Mouse (Mus musculus): ENCODE measurements around the gene Arhgdia. TPM values are rescaled to one million over a fixed set of nuclear protein-coding genes. Genes with fewer than 3 reads are reported as not detected.
A peak's percentile ranks its signal among the peaks of the same experiment; 100 is the strongest.

The Arhgdia gene
- polyA plus RNA-seq, 1 experiment from 2014 or later, result 360 TPM

GRCm38 (mm10) chr11:120577211-120578023 lies 4.0 kb downstream of the Arhgdia start:
- Histone ChIP-seq H3K9ac (ENCODE audit: low read length) (no peak overlapping the region), H3K4me3 (ENCODE audit: control insufficient read depth in 1 of 2, insufficient read depth in 1 of 2, low read depth in 1 of 2, low read length in 2 of 2) (no peak overlapping the region), H3K27ac (replicated peaks in 1 of 2; ENCODE audit: control insufficient read depth in 1 of 2, insufficient read depth in 1 of 2, low read depth in 2 of 2, low read length in 2 of 2) (no peak overlapping the region), H3K4me2 (ENCODE audit: low read length) (no peak overlapping the region), H3K36me3 (ENCODE audit: control insufficient read depth, insufficient read depth, low read length) (peaks cover 36% of the 10 kb centered on the region), H3K27me3 (ENCODE audit: control insufficient read depth, insufficient read depth, low read length) (no peaks in the 10 kb centered on the region), H3K9me3 (ENCODE audit: control insufficient read depth, low read length) (no peaks in the 10 kb centered on the region), H3K4me1 (ENCODE audit: control insufficient read depth in 2 of 2, insufficient read depth in 2 of 2, low read length in 2 of 2) (peaks cover 24 to 34% of the 10 kb centered on the region in 2 experiments)
- no peak for ATAC-seq (ENCODE audit: insufficient number of reproducible peaks, insufficient read depth, low FRiP score, low read depth)
- WGBS, result 87% methylated on average over 7 of the region's 7 CpGs

GRCm38 (mm10) chr11:120576365-120576981 lies 5.0 kb downstream of the Arhgdia start:
- H3K4me2 ChIP-seq (ENCODE audit: low read length), result no peak overlapping the region

GRCm38 (mm10) chr11:120575940-120576339 lies 5.5 kb downstream of the Arhgdia start:
- no peak overlapping the region for H3K4me3 ChIP-seq (ENCODE audit: control insufficient read depth in 1 of 2, insufficient read depth in 1 of 2, low read depth in 1 of 2, low read length in 2 of 2)
- no peak overlapping the region for H3K27ac ChIP-seq (replicated peaks in 1 of 2; ENCODE audit: control insufficient read depth in 1 of 2, insufficient read depth in 1 of 2, low read depth in 2 of 2, low read length in 2 of 2)
- no peak overlapping the region for H3K4me2 ChIP-seq (ENCODE audit: low read length)
- no peak overlapping the region for H3K9ac ChIP-seq (ENCODE audit: low read length)
- H3K36me3 ChIP-seq (ENCODE audit: control insufficient read depth, insufficient read depth, low read length), result peaks cover 44% of the 10 kb centered on the region
- ATAC-seq (ENCODE audit: insufficient number of reproducible peaks, insufficient read depth, low FRiP score, low read depth), result no peak
- peaks cover 25 to 38% of the 10 kb centered on the region in 2 experiments for H3K4me1 ChIP-seq (ENCODE audit: control insufficient read depth in 2 of 2, insufficient read depth in 2 of 2, low read length in 2 of 2)
- H3K9me3 ChIP-seq (ENCODE audit: control insufficient read depth, low read length), result no peaks in the 10 kb centered on the region
- no peaks in the 10 kb centered on the region for H3K27me3 ChIP-seq (ENCODE audit: control insufficient read depth, insufficient read depth, low read length)

More at GRCm38 (mm10) chr11:120576365-120576981, 5.0 kb downstream of the Arhgdia start:
- H3K9me3 ChIP-seq (ENCODE audit: control insufficient read depth, low read length), result no peaks in the 10 kb centered on the region
- H3K27me3 ChIP-seq (ENCODE audit: control insufficient read depth, insufficient read depth, low read length), result no peaks in the 10 kb centered on the region
- no peak for ATAC-seq (ENCODE audit: insufficient number of reproducible peaks, insufficient read depth, low FRiP score, low read depth)
- H3K4me3 ChIP-seq (ENCODE audit: control insufficient read depth in 1 of 2, insufficient read depth in 1 of 2, low read depth in 1 of 2, low read length in 2 of 2), result no peak overlapping the region
- 75% methylated on average over 3 of the region's 3 CpGs for WGBS
- H3K36me3 ChIP-seq (ENCODE audit: control insufficient read depth, insufficient read depth, low read length), result peaks cover 39% of the 10 kb centered on the region
- H3K27ac ChIP-seq (replicated peaks in 1 of 2; ENCODE audit: control insufficient read depth in 1 of 2, insufficient read depth in 1 of 2, low read depth in 2 of 2, low read length in 2 of 2), result no peak overlapping the region
- peaks cover 20 to 32% of the 10 kb centered on the region in 2 experiments for H3K4me1 ChIP-seq (ENCODE audit: control insufficient read depth in 2 of 2, insufficient read depth in 2 of 2, low read length in 2 of 2)
- no peak overlapping the region for H3K9ac ChIP-seq (ENCODE audit: low read length)

- H3K4me1 ChIP-seq (ENCODE audit: control insufficient read depth in 2 of 2, insufficient read depth in 2 of 2, low read length in 2 of 2), result peaks cover 19 to 34% of the 10 kb centered on the region in 2 experiments
- peak overlapping the region in 1 of 2 experiments; percentile 99; a peak in 1 of 4 replicates for H3K27ac ChIP-seq (replicated peaks in 1 of 2; ENCODE audit: control insufficient read depth in 1 of 2, insufficient read depth in 1 of 2, low read depth in 2 of 2, low read length in 2 of 2)
- H3K9me3 ChIP-seq (ENCODE audit: control insufficient read depth, low read length), result no peaks in the 10 kb centered on the region
- no peak for ATAC-seq (ENCODE audit: insufficient number of reproducible peaks, insufficient read depth, low FRiP score, low read depth)
- H3K4me2 ChIP-seq (ENCODE audit: low read length), result no peak overlapping the region
- no peaks in the 10 kb centered on the region for H3K27me3 ChIP-seq (ENCODE audit: control insufficient read depth, insufficient read depth, low read length)
- 82% methylated on average over 2 of the region's 2 CpGs for WGBS
- H3K36me3 ChIP-seq (ENCODE audit: control insufficient read depth, insufficient read depth, low read length), result peaks cover 50% of the 10 kb centered on the region
- no peak overlapping the region for H3K4me3 ChIP-seq (ENCODE audit: control insufficient read depth in 1 of 2, insufficient read depth in 1 of 2, low read depth in 1 of 2, low read length in 2 of 2)
- H3K9ac ChIP-seq (ENCODE audit: low read length), result no peak overlapping the region; the same call in 1 of the 2 replicates
Measured at GRCm38 (mm10) chr11:120575046-120575445, 6.4 kb downstream of the Arhgdia start.

- ATAC-seq (ENCODE audit: insufficient number of reproducible peaks, insufficient read depth, low FRiP score, low read depth), result no peak
- H3K4me2 ChIP-seq (ENCODE audit: low read length), result peak overlapping the region; percentile 92
- 18% methylated on average over 5 of the region's 5 CpGs for WGBS
- H3K9ac ChIP-seq (ENCODE audit: low read length), result peak overlapping the region; percentile 96
- H3K4me3 ChIP-seq (ENCODE audit: control insufficient read depth in 1 of 2, insufficient read depth in 1 of 2, low read depth in 1 of 2, low read length in 2 of 2), result peak overlapping the region; percentile 8 to 87; a peak in 3 of 4 replicates
- H3K9me3 ChIP-seq (ENCODE audit: control insufficient read depth, low read length), result no peaks in the 10 kb centered on the region
- H3K4me1 ChIP-seq (ENCODE audit: control insufficient read depth in 2 of 2, insufficient read depth in 2 of 2, low read length in 2 of 2), result peaks cover 12 to 26% of the 10 kb centered on the region in 2 experiments
- H3K36me3 ChIP-seq (ENCODE audit: control insufficient read depth, insufficient read depth, low read length), result peaks cover 49% of the 10 kb centered on the region
- H3K27ac ChIP-seq (replicated peaks in 1 of 2; ENCODE audit: control insufficient read depth in 1 of 2, insufficient read depth in 1 of 2, low read depth in 2 of 2, low read length in 2 of 2), result peak overlapping the region; percentile 51 to 99
- no peaks in the 10 kb centered on the region for H3K27me3 ChIP-seq (ENCODE audit: control insufficient read depth, insufficient read depth, low read length)
Measured at GRCm38 (mm10) chr11:120574278-120574600, 7.2 kb downstream of the Arhgdia start.

GRCm38 (mm10) chr11:120573585-120574277 lies 7.7 kb downstream of the Arhgdia start:
- no peaks in the 10 kb centered on the region for H3K27me3 ChIP-seq (ENCODE audit: control insufficient read depth, insufficient read depth, low read length)
- peak overlapping the region; percentile 92 for H3K4me2 ChIP-seq (ENCODE audit: low read length)
- H3K4me3 ChIP-seq (ENCODE audit: control insufficient read depth in 1 of 2, insufficient read depth in 1 of 2, low read depth in 1 of 2, low read length in 2 of 2), result peak overlapping the region; percentile 78 to 87
- under 1% methylated on average over 23 of the region's 23 CpGs for WGBS
- no peaks in the 10 kb centered on the region for H3K9me3 ChIP-seq (ENCODE audit: control insufficient read depth, low read length)
- peak overlapping the region; percentile 96 for H3K9ac ChIP-seq (ENCODE audit: low read length)
- H3K27ac ChIP-seq (replicated peaks in 1 of 2; ENCODE audit: control insufficient read depth in 1 of 2, insufficient read depth in 1 of 2, low read depth in 2 of 2, low read length in 2 of 2), result peak overlapping the region; percentile 96 to 99
- peaks cover 9 to 24% of the 10 kb centered on the region in 2 experiments for H3K4me1 ChIP-seq (ENCODE audit: control insufficient read depth in 2 of 2, insufficient read depth in 2 of 2, low read length in 2 of 2)
- ATAC-seq (ENCODE audit: insufficient number of reproducible peaks, insufficient read depth, low FRiP score, low read depth), result no peak
- peaks cover 49% of the 10 kb centered on the region for H3K36me3 ChIP-seq (ENCODE audit: control insufficient read depth, insufficient read depth, low read length)

GRCm38 (mm10) chr11:120572752-120573584 lies 8.5 kb downstream of the Arhgdia start, which contains the start of gene P4hb:
Gene P4hb, minus strand, starts transcription at chr11:120573253.
- WGBS, result under 1% methylated on average over 93 of the region's 94 CpGs
- Histone ChIP-seq H3K4me1 (ENCODE audit: control insufficient read depth in 2 of 2, insufficient read depth in 2 of 2, low read length in 2 of 2) (peaks cover 9 to 24% of the 10 kb centered on the region in 2 experiments), H3K9me3 (ENCODE audit: control insufficient read depth, low read length) (no peaks in the 10 kb centered on the region), H3K9ac (ENCODE audit: low read length) (peak within 1 kb of the TSS; percentile 96), H3K4me3 (ENCODE audit: control insufficient read depth in 1 of 2, insufficient read depth in 1 of 2, low read depth in 1 of 2, low read length in 2 of 2) (peak within 1 kb of the TSS; percentile 87), H3K4me2 (ENCODE audit: low read length) (peak within 1 kb of the TSS; percentile 92), H3K27ac (replicated peaks in 1 of 2; ENCODE audit: control insufficient read depth in 1 of 2, insufficient read depth in 1 of 2, low read depth in 2 of 2, low read length in 2 of 2) (peak within 1 kb of the TSS; percentile 96 to 99), H3K36me3 (ENCODE audit: control insufficient read depth, insufficient read depth, low read length) (peaks cover 49% of the 10 kb centered on the region), H3K27me3 (ENCODE audit: control insufficient read depth, insufficient read depth, low read length) (no peaks in the 10 kb centered on the region)
- peak; percentile 96 for ATAC-seq (ENCODE audit: insufficient number of reproducible peaks, insufficient read depth, low FRiP score, low read depth)

Data from heart, embryonic 14.5 days (tissue).